20 mouse cellular contexts compared by ENCODE assay signal in genomic region chr2:120366501-120366900, GRCm38 (mm10). TPM values are rescaled to one million over a fixed set of nuclear protein-coding genes. Genes with fewer than 3 reads are reported as not detected.
"Had no signal": no experiment of that assay in that cellular context is flagged by ENCODE, and none has a peak within 500 bp of the region (broad histone marks: within the 10 kb centered on the region; RNA-seq: fewer than 3 reads in every experiment).

No protein-coding gene starts in this region.

- ATAC-seq: liver, postnatal 0 days; lung, postnatal 0 days; midbrain, embryonic 16.5 days had no signal

- H3K27me3 ChIP-seq: lung, embryonic 15.5 days; midbrain, embryonic 12.5 days; neural tube, embryonic 13.5 days; neural tube, embryonic 15.5 days had no signal

- H3K4me1 ChIP-seq: lung, embryonic 15.5 days; midbrain, embryonic 10.5 days; midbrain, embryonic 12.5 days; neural tube, embryonic 13.5 days; neural tube, embryonic 15.5 days had no signal

- H3K9me3 ChIP-seq: lung, embryonic 15.5 days; midbrain, embryonic 10.5 days; midbrain, embryonic 12.5 days; neural tube, embryonic 13.5 days; neural tube, embryonic 15.5 days had no signal

- DNase-seq: liver, postnatal 0 days; lung, adult 2 months; lung, postnatal 4 days; midbrain, embryonic 14.5 days; right cerebral cortex, postnatal 14 days; spleen, adult 18-20 months; thymus, adult 18-20 months; thymus, postnatal 14 days; thymus, postnatal 36 days had no signal

- H3K4me2 ChIP-seq: lung, embryonic 15.5 days; midbrain, embryonic 12.5 days; neural tube, embryonic 13.5 days; neural tube, embryonic 15.5 days had no signal

- H3K9ac ChIP-seq: liver, postnatal 0 days; lung, embryonic 15.5 days; midbrain, embryonic 12.5 days; neural tube, embryonic 13.5 days; neural tube, embryonic 15.5 days had no signal

- H3K27ac ChIP-seq: lung, embryonic 15.5 days; midbrain, embryonic 10.5 days; midbrain, embryonic 12.5 days; neural tube, embryonic 13.5 days; neural tube, embryonic 15.5 days had no signal

- H3K4me3 ChIP-seq: lung, embryonic 15.5 days; midbrain, embryonic 10.5 days; midbrain, embryonic 12.5 days; myocyte; neural tube, embryonic 13.5 days; neural tube, embryonic 15.5 days had no signal

RNA-seq across cellular contexts. Expression of gene Pla2g4f, which starts 52.5 kb away (rescaled TPM):
- total RNA-seq: megakaryocyte-erythroid progenitor cell, adult 5-6 weeks had no signal
- polyA plus RNA-seq: liver, postnatal 0 days; midbrain, embryonic 10.5 days; midbrain, embryonic 14.5 days; midbrain, embryonic 16.5 days; neural tube, embryonic 11.5 days; neural tube, embryonic 13.5 days; stomach, embryonic 14.5 days had no signal
